Mouse (Mus musculus): ENCODE measurements around the gene Zfp831. TPM values are rescaled to one million over a fixed set of nuclear protein-coding genes. Genes with fewer than 3 reads are reported as not detected.

Gene Zfp831
- polyA plus RNA-seq, 1 experiment from 2014 or later = not detected

DNA sequence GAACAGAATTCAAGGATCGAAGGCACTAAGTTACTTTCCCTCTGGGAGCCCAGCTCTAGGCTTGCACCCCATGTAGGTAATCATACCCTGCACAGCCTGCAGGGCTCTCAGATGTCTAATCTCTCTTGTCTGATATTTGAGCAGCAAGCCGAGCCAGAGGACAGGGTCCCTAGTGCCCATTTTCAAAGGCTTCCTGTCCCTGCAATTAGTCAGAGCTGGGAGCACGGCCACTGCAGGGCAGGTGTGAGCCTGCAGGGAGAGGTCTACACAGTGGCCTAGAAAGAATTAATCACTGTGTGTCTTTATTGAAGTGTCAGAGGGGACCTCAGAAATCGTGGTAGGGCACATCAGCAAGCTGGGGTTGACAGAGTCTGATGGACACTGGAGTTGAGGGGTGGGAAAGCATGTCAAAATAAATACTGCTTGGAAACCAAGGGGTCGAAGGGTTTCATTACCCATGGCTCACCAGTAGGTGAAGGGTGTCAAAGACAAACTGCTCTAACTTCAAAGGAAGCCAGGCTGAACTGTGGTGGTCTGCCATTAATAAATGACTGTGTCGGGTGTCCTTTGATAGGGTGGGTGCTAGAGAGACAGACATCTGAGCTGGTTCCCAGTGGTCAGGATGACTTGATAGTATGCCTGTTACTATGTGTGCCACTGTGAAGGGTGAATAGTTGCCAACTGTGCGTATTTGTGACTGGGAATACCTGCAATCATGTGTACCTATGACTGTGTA lies 18.3 kb downstream of the Zfp831 start:
- Histone ChIP-seq H3K4me1 (ENCODE audit: control insufficient read depth, insufficient read depth, low read length) (no peaks in the 10 kb centered on the region), H3K27ac (ENCODE audit: low read depth, low read length) (no peak overlapping the region), H3K4me2 (ENCODE audit: low read depth, low read length) (no peak overlapping the region), H3K36me3 (ENCODE audit: control insufficient read depth, insufficient read depth, low read length) (no peaks in the 10 kb centered on the region), H3K9me3 (ENCODE audit: control insufficient read depth, low read length) (no peaks in the 10 kb centered on the region), H3K27me3 (ENCODE audit: control insufficient read depth, insufficient read depth, low read length) (no peaks in the 10 kb centered on the region), H3K9ac (replicated peaks; ENCODE audit: low read depth, low read length) (no peak overlapping the region), H3K4me3 (ENCODE audit: low read depth, low read length) (no peak overlapping the region)
- ATAC-seq (ENCODE audit: low read depth) = 0 out of 2 replicates have a peak, but pooled peaks have one; percentile 21
- 40% methylated on average over 7 of the region's 7 CpGs for WGBS

DNA sequence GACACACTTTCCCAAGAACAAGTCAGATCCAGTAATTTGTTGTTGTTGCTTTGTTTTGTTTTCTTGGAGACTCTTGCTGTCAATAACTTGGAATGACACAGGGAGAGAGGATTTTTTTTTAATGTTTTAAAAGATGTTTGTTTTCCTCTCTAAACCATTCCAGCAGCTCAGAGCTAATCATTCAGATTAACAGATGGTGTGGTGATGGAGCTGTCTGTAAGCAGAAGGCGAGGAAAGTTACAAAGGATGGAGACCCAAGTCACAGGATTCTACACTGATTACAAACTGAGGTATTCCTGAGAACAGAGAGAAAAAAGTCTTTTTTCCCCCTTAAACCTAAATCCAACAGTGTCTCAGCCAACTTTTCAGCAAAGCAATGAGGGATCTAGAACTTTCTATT lies 19.3 kb downstream of the Zfp831 start:
- Histone ChIP-seq H3K9ac (replicated peaks; ENCODE audit: low read depth, low read length) (no peak overlapping the region), H3K4me1 (ENCODE audit: control insufficient read depth, insufficient read depth, low read length) (no peaks in the 10 kb centered on the region), H3K27me3 (ENCODE audit: control insufficient read depth, insufficient read depth, low read length) (no peaks in the 10 kb centered on the region), H3K4me3 (ENCODE audit: low read depth, low read length) (no peak overlapping the region), H3K27ac (ENCODE audit: low read depth, low read length) (no peak overlapping the region), H3K9me3 (ENCODE audit: control insufficient read depth, low read length) (no peaks in the 10 kb centered on the region), H3K4me2 (ENCODE audit: low read depth, low read length) (no peak overlapping the region), H3K36me3 (ENCODE audit: control insufficient read depth, insufficient read depth, low read length) (no peaks in the 10 kb centered on the region)
- ATAC-seq (ENCODE audit: low read depth) = no peak
- 85% methylated on average over 1 of the region's 1 CpGs for WGBS

GRCm38 (mm10) chr2:174665404-174665803 lies 22.1 kb downstream of the Zfp831 start:
- ATAC-seq (ENCODE audit: low read depth) = no peak
- Histone ChIP-seq H3K9ac (replicated peaks; ENCODE audit: low read depth, low read length) (no peak overlapping the region), H3K4me2 (ENCODE audit: low read depth, low read length) (no peak overlapping the region), H3K4me1 (ENCODE audit: control insufficient read depth, insufficient read depth, low read length) (no peaks in the 10 kb centered on the region), H3K4me3 (ENCODE audit: low read depth, low read length) (no peak overlapping the region), H3K27ac (ENCODE audit: low read depth, low read length) (no peak overlapping the region), H3K9me3 (ENCODE audit: control insufficient read depth, low read length) (no peaks in the 10 kb centered on the region), H3K27me3 (ENCODE audit: control insufficient read depth, insufficient read depth, low read length) (no peaks in the 10 kb centered on the region), H3K36me3 (ENCODE audit: control insufficient read depth, insufficient read depth, low read length) (no peaks in the 10 kb centered on the region)
- WGBS = 27% methylated on average over 5 of the region's 5 CpGs

DNA sequence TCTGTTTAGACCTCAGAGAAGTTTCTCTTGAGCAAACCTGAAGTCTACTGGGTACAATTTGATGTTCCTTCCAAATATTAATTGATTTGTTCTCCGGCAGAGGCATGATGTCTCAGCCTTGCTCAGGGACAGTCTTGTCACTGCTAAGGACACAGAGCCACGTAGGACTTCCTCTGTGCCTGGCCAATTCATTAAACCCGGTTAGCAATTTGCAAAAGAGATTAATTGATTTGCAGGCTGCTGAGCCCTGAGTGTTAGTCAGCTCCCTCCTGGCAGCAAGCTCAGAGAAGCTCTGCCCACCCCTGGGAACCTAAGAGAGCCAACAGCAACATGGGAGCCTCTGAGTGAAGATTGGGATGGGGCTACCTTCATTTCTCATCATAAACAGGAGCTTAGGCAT lies 25.5 kb downstream of the Zfp831 start:
- Histone ChIP-seq H3K27me3 (ENCODE audit: control insufficient read depth, insufficient read depth, low read length) (no peaks in the 10 kb centered on the region), H3K4me1 (ENCODE audit: control insufficient read depth, insufficient read depth, low read length) (0 out of 2 replicates have a peak, but pooled peaks cover 3% of the 10 kb centered on the region), H3K9ac (replicated peaks; ENCODE audit: low read depth, low read length) (no peak overlapping the region), H3K27ac (ENCODE audit: low read depth, low read length) (no peak overlapping the region), H3K4me3 (ENCODE audit: low read depth, low read length) (no peak overlapping the region), H3K4me2 (ENCODE audit: low read depth, low read length) (no peak overlapping the region), H3K36me3 (ENCODE audit: control insufficient read depth, insufficient read depth, low read length) (no peaks in the 10 kb centered on the region), H3K9me3 (ENCODE audit: control insufficient read depth, low read length) (no peaks in the 10 kb centered on the region)
- 47% methylated on average over 3 of the region's 3 CpGs for WGBS
- no peak for ATAC-seq (ENCODE audit: low read depth)

- Histone ChIP-seq H3K36me3 (ENCODE audit: control insufficient read depth, insufficient read depth, low read length) (no peaks in the 10 kb centered on the region), H3K27ac (ENCODE audit: low read depth, low read length) (no peak overlapping the region), H3K9me3 (ENCODE audit: control insufficient read depth, low read length) (no peaks in the 10 kb centered on the region), H3K9ac (replicated peaks; ENCODE audit: low read depth, low read length) (no peak overlapping the region), H3K4me1 (ENCODE audit: control insufficient read depth, insufficient read depth, low read length) (0 out of 2 replicates have a peak, but pooled peaks cover 3% of the 10 kb centered on the region), H3K4me3 (ENCODE audit: low read depth, low read length) (no peak overlapping the region), H3K27me3 (ENCODE audit: control insufficient read depth, insufficient read depth, low read length) (no peaks in the 10 kb centered on the region), H3K4me2 (ENCODE audit: low read depth, low read length) (0 out of 2 replicates have a peak overlapping the region, but pooled peaks have one; percentile 89)
- ATAC-seq (ENCODE audit: low read depth) = no peak
- 40% methylated on average over 11 of the region's 11 CpGs for WGBS
These were observed 29.3 kb downstream of the Zfp831 start for GRCm38 (mm10) chr2:174672506-174673190.

- ATAC-seq (ENCODE audit: low read depth) = peak; percentile 86
- Histone ChIP-seq H3K9me3 (ENCODE audit: control insufficient read depth, low read length) (no peaks in the 10 kb centered on the region), H3K4me1 (ENCODE audit: control insufficient read depth, insufficient read depth, low read length) (0 out of 2 replicates have a peak, but pooled peaks cover 3% of the 10 kb centered on the region), H3K4me2 (ENCODE audit: low read depth, low read length) (peak overlapping the region; percentile 89), H3K27me3 (ENCODE audit: control insufficient read depth, insufficient read depth, low read length) (no peaks in the 10 kb centered on the region), H3K4me3 (ENCODE audit: low read depth, low read length) (peak overlapping the region; percentile 30), H3K9ac (replicated peaks; ENCODE audit: low read depth, low read length) (peak overlapping the region; percentile 56), H3K36me3 (ENCODE audit: control insufficient read depth, insufficient read depth, low read length) (no peaks in the 10 kb centered on the region), H3K27ac (ENCODE audit: low read depth, low read length) (0 out of 2 replicates have a peak overlapping the region, but pooled peaks have one; percentile 18)
- WGBS = under 1% methylated on average over 25 of the region's 25 CpGs
These were observed 30.4 kb downstream of the Zfp831 start for GRCm38 (mm10) chr2:174673592-174674286.

DNA sequence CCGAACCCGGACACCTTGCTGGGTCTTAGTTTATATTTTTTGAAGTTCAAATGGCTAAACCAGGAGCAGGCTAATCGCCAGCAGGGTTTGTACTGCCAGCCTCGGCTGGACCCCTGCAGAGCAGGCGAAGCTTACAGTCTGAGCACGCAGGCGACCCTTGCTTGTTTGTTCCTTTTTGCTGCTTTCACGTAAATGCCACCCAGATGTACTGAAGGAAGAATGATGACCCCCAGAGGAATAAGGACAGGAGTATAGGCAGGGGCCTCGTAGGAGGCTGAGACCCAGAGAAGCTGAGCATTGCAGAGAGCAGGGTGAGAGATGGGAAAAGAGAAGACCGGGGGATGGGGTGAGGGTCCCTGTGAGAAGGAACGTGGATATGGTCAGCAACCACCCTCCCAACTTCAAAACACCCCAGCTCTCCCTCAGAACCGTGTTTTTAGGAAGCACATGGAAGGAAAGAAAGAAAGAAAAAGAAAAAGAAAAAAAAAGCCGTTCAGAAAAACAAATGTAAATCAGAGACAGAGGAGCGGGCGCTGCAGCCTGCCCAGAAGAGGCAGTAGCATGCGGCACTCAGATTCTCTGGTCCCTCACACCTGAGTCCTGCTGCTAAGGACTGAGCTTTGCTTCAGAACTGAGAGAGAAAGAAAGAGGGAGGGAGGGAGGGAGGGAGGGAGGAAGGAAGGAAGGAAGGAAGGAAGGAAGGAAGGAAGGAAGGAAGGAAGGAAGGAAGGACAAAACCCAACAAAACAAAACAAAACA lies 31.1 kb downstream of the Zfp831 start:
- H3K27me3 ChIP-seq (ENCODE audit: control insufficient read depth, insufficient read depth, low read length) = no peaks in the 10 kb centered on the region
- no peaks in the 10 kb centered on the region for H3K9me3 ChIP-seq (ENCODE audit: control insufficient read depth, low read length)
- under 1% methylated on average over 16 of the region's 16 CpGs for WGBS
- no peaks in the 10 kb centered on the region for H3K36me3 ChIP-seq (ENCODE audit: control insufficient read depth, insufficient read depth, low read length)
- H3K4me1 ChIP-seq (ENCODE audit: control insufficient read depth, insufficient read depth, low read length) = 0 out of 2 replicates have a peak, but pooled peaks cover 3% of the 10 kb centered on the region
- peak overlapping the region; percentile 29; the same call in 1 of the 2 replicates for H3K9ac ChIP-seq (replicated peaks; ENCODE audit: low read depth, low read length)
- peak overlapping the region; percentile 30 for H3K4me3 ChIP-seq (ENCODE audit: low read depth, low read length)
- peak overlapping the region; percentile 89 for H3K4me2 ChIP-seq (ENCODE audit: low read depth, low read length)
- ATAC-seq (ENCODE audit: low read depth) = peak; percentile 77
- 0 out of 2 replicates have a peak overlapping the region, but pooled peaks have one; percentile 16 for H3K27ac ChIP-seq (ENCODE audit: low read depth, low read length)

DNA sequence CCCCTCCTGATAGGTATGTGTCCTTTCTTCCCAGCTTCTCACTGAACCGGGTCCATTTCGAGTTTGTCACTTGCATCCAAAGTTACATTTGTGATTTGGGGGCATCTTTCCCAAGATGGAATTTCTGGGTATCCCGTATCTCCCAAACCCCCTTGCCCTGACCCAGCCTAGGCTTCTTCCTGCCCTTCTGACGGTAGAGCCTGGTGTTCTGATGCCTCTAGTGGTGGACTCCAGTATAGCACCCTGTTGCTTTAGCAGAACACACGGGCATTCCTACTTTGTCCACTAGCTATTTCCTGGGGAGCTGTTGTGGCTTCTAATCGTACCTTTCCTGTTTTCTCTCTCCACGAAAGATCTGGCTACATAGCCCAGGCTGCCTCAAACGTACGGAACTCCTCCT lies 32.3 kb downstream of the Zfp831 start:
- H3K9ac ChIP-seq (replicated peaks; ENCODE audit: low read depth, low read length) = no peak overlapping the region
- 17% methylated on average over 9 of the region's 9 CpGs for WGBS
- no peak for ATAC-seq (ENCODE audit: low read depth)

More for the DNA sequence above, 32.3 kb downstream of the Zfp831 start:
- Histone ChIP-seq H3K4me1 (ENCODE audit: control insufficient read depth, insufficient read depth, low read length) (0 out of 2 replicates have a peak, but pooled peaks cover 3% of the 10 kb centered on the region), H3K36me3 (ENCODE audit: control insufficient read depth, insufficient read depth, low read length) (no peaks in the 10 kb centered on the region), H3K4me2 (ENCODE audit: low read depth, low read length) (no peak overlapping the region), H3K27ac (ENCODE audit: low read depth, low read length) (no peak overlapping the region), H3K27me3 (ENCODE audit: control insufficient read depth, insufficient read depth, low read length) (no peaks in the 10 kb centered on the region), H3K9me3 (ENCODE audit: control insufficient read depth, low read length) (no peaks in the 10 kb centered on the region), H3K4me3 (ENCODE audit: low read depth, low read length) (no peak overlapping the region)
